Mouse (Mus musculus): ENCODE results near the gene Eps8l3. TPM values are rescaled to one million over a fixed set of nuclear protein-coding genes. Genes with fewer than 3 reads are reported as not detected.
A peak's percentile ranks its signal among the peaks of the same experiment; 100 is the strongest.

Eps8l3 gene
- total RNA-seq (2022) = not detected

GRCm38 (mm10) chr3:107877005-107877404, at the start of gene Eps8l3:
Gene Eps8l3, plus strand, starts transcription at chr3:107877229.
- no peak for DNase-seq (ENCODE audit: low spot score)

- DNase-seq (ENCODE audit: low spot score) = no peak
These were observed 49.1 kb upstream of the Eps8l3 start for GRCm38 (mm10) chr3:107827873-107828405.

- DNase-seq (ENCODE audit: low spot score) = no peak
These were observed 48.5 kb upstream of the Eps8l3 start for GRCm38 (mm10) chr3:107828518-107828917.

- no peak for DNase-seq (ENCODE audit: low spot score)
These were observed 48.0 kb upstream of the Eps8l3 start for GRCm38 (mm10) chr3:107828997-107829396.

- peak; percentile 59 for DNase-seq (ENCODE audit: low spot score)
These were observed 47.4 kb upstream of the Eps8l3 start for GRCm38 (mm10) chr3:107829625-107830024.

GRCm38 (mm10) chr3:107831875-107832554, 45.0 kb upstream of the Eps8l3 start:
- DNase-seq (ENCODE audit: low spot score) = peak; percentile 47

GRCm38 (mm10) chr3:107832645-107833044, 44.4 kb upstream of the Eps8l3 start:
- no peak for DNase-seq (ENCODE audit: low spot score)

GRCm38 (mm10) chr3:107833370-107833769, 43.7 kb upstream of the Eps8l3 start:
- no peak for DNase-seq (ENCODE audit: low spot score)

- no peak for DNase-seq (ENCODE audit: low spot score)
These were observed 43.1 kb upstream of the Eps8l3 start for GRCm38 (mm10) chr3:107833872-107834341.

GRCm38 (mm10) chr3:107835301-107835700, 41.7 kb upstream of the Eps8l3 start:
- no peak for DNase-seq (ENCODE audit: low spot score)

- no peak for DNase-seq (ENCODE audit: low spot score)
These were observed 37.2 kb upstream of the Eps8l3 start for GRCm38 (mm10) chr3:107839855-107840254.

- no peak for DNase-seq (ENCODE audit: low spot score)
These were observed 36.2 kb upstream of the Eps8l3 start for GRCm38 (mm10) chr3:107840855-107841254.

- peak; percentile 81 for DNase-seq (ENCODE audit: low spot score)
These were observed 35.7 kb upstream of the Eps8l3 start for GRCm38 (mm10) chr3:107841370-107841769.

GRCm38 (mm10) chr3:107843406-107843805, 33.6 kb upstream of the Eps8l3 start:
- no peak for DNase-seq (ENCODE audit: low spot score)

- no peak for DNase-seq (ENCODE audit: low spot score)
These were observed 33.0 kb upstream of the Eps8l3 start for GRCm38 (mm10) chr3:107844001-107844400.

GRCm38 (mm10) chr3:107844499-107844898, 32.5 kb upstream of the Eps8l3 start:
- DNase-seq (ENCODE audit: low spot score) = no peak

- DNase-seq (ENCODE audit: low spot score) = no peak
These were observed 30.9 kb upstream of the Eps8l3 start for GRCm38 (mm10) chr3:107846175-107846574.

GRCm38 (mm10) chr3:107846835-107847234, 30.2 kb upstream of the Eps8l3 start:
- DNase-seq (ENCODE audit: low spot score) = no peak

GRCm38 (mm10) chr3:107848126-107848525, 28.9 kb upstream of the Eps8l3 start:
- no peak for DNase-seq (ENCODE audit: low spot score)

- no peak for DNase-seq (ENCODE audit: low spot score)
These were observed 27.9 kb upstream of the Eps8l3 start for GRCm38 (mm10) chr3:107849000-107849692.

- no peak for DNase-seq (ENCODE audit: low spot score)
These were observed 27.4 kb upstream of the Eps8l3 start for GRCm38 (mm10) chr3:107849693-107850031.

- peak; percentile 67 for DNase-seq (ENCODE audit: low spot score)
These were observed 26.5 kb upstream of the Eps8l3 start for GRCm38 (mm10) chr3:107850418-107851031.
